Mouse (Mus musculus): ENCODE measurements at regions not wholly inside any gene's neighbourhood (a gene's known extent, or its start where the extent isn't known, plus 50 kb on each side); places are given as distances from the start of the nearest gene placed in this dataset.

GRCm38 (mm10) chr4:100037868-100038267 lies 57.7 kb upstream of the Ror1 start:
- H3K4me2 ChIP-seq (ENCODE audit: low read depth): no peak overlapping the region
- H3K36me3 ChIP-seq (ENCODE audit: control insufficient read depth, insufficient read depth): no peaks in the 10 kb centered on the region
- H3K4me3 ChIP-seq: no peak overlapping the region
- no peaks in the 10 kb centered on the region for H3K27me3 ChIP-seq (ENCODE audit: control insufficient read depth, insufficient read depth, insufficient read length)
- no peaks in the 10 kb centered on the region for H3K79me2 ChIP-seq (ENCODE audit: control insufficient read depth, insufficient read depth)
- no peak for TF ChIP-seq POLR2AphosphoS2 (IDR thresholded peaks at IDR 0.05; ENCODE audit: insufficient read length, low read depth)
- no peak for TF ChIP-seq SRF (IDR thresholded peaks at IDR 0.05; ENCODE audit: control insufficient read depth, insufficient read length, low read depth)
- TF ChIP-seq MYOG (IDR thresholded peaks at IDR 0.05; ENCODE audit: control insufficient read depth in 1 of 3, insufficient read depth in 1 of 3, insufficient read length in 2 of 3, low read depth in 2 of 3): no peak
- TF ChIP-seq CEBPB (IDR thresholded peaks at IDR 0.05; ENCODE audit: insufficient read depth, poor library complexity, severe bottlenecking): no peak
- no peak for TF ChIP-seq MYOD1 (IDR thresholded peaks at IDR 0.05; ENCODE audit: control insufficient read depth in 1 of 3, insufficient read length in 2 of 3, low read depth in 2 of 3)
- TF ChIP-seq REST (IDR thresholded peaks at IDR 0.05; ENCODE audit: insufficient read depth, insufficient read length): no peak
- no peak for TF ChIP-seq E2F4 (IDR thresholded peaks at IDR 0.05; ENCODE audit: insufficient read depth)
- TF ChIP-seq POLR2A (IDR thresholded peaks at IDR 0.05; ENCODE audit: insufficient read length, low read depth): no peak
- no peak for TF ChIP-seq TCF12 (IDR thresholded peaks at IDR 0.05; ENCODE audit: insufficient read depth, poor library complexity, severe bottlenecking)
- no peak for TF ChIP-seq MAX (IDR thresholded peaks at IDR 0.05; ENCODE audit: low read depth)
- no peak for TF ChIP-seq USF1 (IDR thresholded peaks at IDR 0.05; ENCODE audit: low read depth)
- TF ChIP-seq TCF3 (IDR thresholded peaks at IDR 0.05; ENCODE audit: insufficient read length, low read depth): no peak
- no peak overlapping the region for H3ac ChIP-seq (ENCODE audit: control insufficient read depth, insufficient read length)

- Histone ChIP-seq H3K79me2 (ENCODE audit: control insufficient read depth, insufficient read depth) (no peaks in the 10 kb centered on the region), H3ac (ENCODE audit: control insufficient read depth, insufficient read length) (no peak overlapping the region), H3K4me2 (ENCODE audit: low read depth) (no peak overlapping the region), H3K27me3 (ENCODE audit: control insufficient read depth, insufficient read depth, insufficient read length) (no peaks in the 10 kb centered on the region), H3K36me3 (ENCODE audit: control insufficient read depth, insufficient read depth) (no peaks in the 10 kb centered on the region), H3K4me3 (no peak overlapping the region)
- TF ChIP-seq MYOD1 (IDR thresholded peaks at IDR 0.05; ENCODE audit: control insufficient read depth in 1 of 3, insufficient read length in 2 of 3, low read depth in 2 of 3) (no peak), REST (IDR thresholded peaks at IDR 0.05; ENCODE audit: insufficient read depth, insufficient read length) (no peak), TCF3 (IDR thresholded peaks at IDR 0.05; ENCODE audit: insufficient read length, low read depth) (no peak), CEBPB (IDR thresholded peaks at IDR 0.05; ENCODE audit: insufficient read depth, poor library complexity, severe bottlenecking) (no peak), E2F4 (IDR thresholded peaks at IDR 0.05; ENCODE audit: insufficient read depth) (no peak)
Measured at GRCm38 (mm10) chr4:100039741-100040140, 55.9 kb upstream of the Ror1 start.

GRCm38 (mm10) chr4:100041982-100042381 lies 53.6 kb upstream of the Ror1 start:
- Histone ChIP-seq H3ac (ENCODE audit: control insufficient read depth, insufficient read length) (no peak overlapping the region), H3K27me3 (ENCODE audit: control insufficient read depth, insufficient read depth, insufficient read length) (no peaks in the 10 kb centered on the region), H3K36me3 (ENCODE audit: control insufficient read depth, insufficient read depth) (no peaks in the 10 kb centered on the region), H3K79me2 (ENCODE audit: control insufficient read depth, insufficient read depth) (no peaks in the 10 kb centered on the region), H3K4me3 (no peak overlapping the region), H3K4me2 (ENCODE audit: low read depth) (no peak overlapping the region)
- TF ChIP-seq POLR2A (IDR thresholded peaks at IDR 0.05; ENCODE audit: insufficient read length, low read depth) (no peak), TCF12 (IDR thresholded peaks at IDR 0.05; ENCODE audit: insufficient read depth, poor library complexity, severe bottlenecking) (no peak), SRF (IDR thresholded peaks at IDR 0.05; ENCODE audit: control insufficient read depth, insufficient read length, low read depth) (no peak), REST (IDR thresholded peaks at IDR 0.05; ENCODE audit: insufficient read depth, insufficient read length) (no peak), E2F4 (IDR thresholded peaks at IDR 0.05; ENCODE audit: insufficient read depth) (no peak), TCF3 (IDR thresholded peaks at IDR 0.05; ENCODE audit: insufficient read length, low read depth) (no peak), USF1 (IDR thresholded peaks at IDR 0.05; ENCODE audit: low read depth) (no peak), MAX (IDR thresholded peaks at IDR 0.05; ENCODE audit: low read depth) (no peak), CEBPB (IDR thresholded peaks at IDR 0.05; ENCODE audit: insufficient read depth, poor library complexity, severe bottlenecking) (no peak), MYOD1 (IDR thresholded peaks at IDR 0.05; ENCODE audit: control insufficient read depth in 1 of 3, insufficient read length in 2 of 3, low read depth in 2 of 3) (no peak), POLR2AphosphoS2 (IDR thresholded peaks at IDR 0.05; ENCODE audit: insufficient read length, low read depth) (no peak), MYOG (IDR thresholded peaks at IDR 0.05; ENCODE audit: control insufficient read depth in 1 of 3, insufficient read depth in 1 of 3, insufficient read length in 2 of 3, low read depth in 2 of 3) (no peak)

- H3K36me3 ChIP-seq (ENCODE audit: control insufficient read depth, insufficient read depth): no peaks in the 10 kb centered on the region
- H3K79me2 ChIP-seq (ENCODE audit: control insufficient read depth, insufficient read depth): no peaks in the 10 kb centered on the region
- no peak overlapping the region for H3K4me3 ChIP-seq
- TF ChIP-seq MYOD1 (IDR thresholded peaks at IDR 0.05; ENCODE audit: control insufficient read depth in 1 of 3, insufficient read length in 2 of 3, low read depth in 2 of 3) (peak in 2 of 3 experiments; percentile 66 to 80), TCF12 (IDR thresholded peaks at IDR 0.05; ENCODE audit: insufficient read depth, poor library complexity, severe bottlenecking) (no peak), MYOG (IDR thresholded peaks at IDR 0.05; ENCODE audit: control insufficient read depth in 1 of 3, insufficient read depth in 1 of 3, insufficient read length in 2 of 3, low read depth in 2 of 3) (peak in 1 of 3 experiments; percentile 25), USF1 (IDR thresholded peaks at IDR 0.05; ENCODE audit: low read depth) (peak; percentile 77)
- H3K27me3 ChIP-seq (ENCODE audit: control insufficient read depth, insufficient read depth, insufficient read length): no peaks in the 10 kb centered on the region
- H3K4me2 ChIP-seq (ENCODE audit: low read depth): peak overlapping the region; percentile 64
- H3ac ChIP-seq (ENCODE audit: control insufficient read depth, insufficient read length): no peak overlapping the region
Measured at GRCm38 (mm10) chr4:100045164-100045906, 50.3 kb upstream of the Ror1 start.
